Mouse (Mus musculus) kidney, postnatal 10 days (tissue): ENCODE results near the gene Orc4.
A peak's percentile ranks its signal among the peaks of the same experiment; 100 is the strongest.
"Not testable (repeated sequence)": the region's sequence is repeated elsewhere in the genome, so short reads cannot be mapped to it uniquely, and the experiment has no call there.

Source experiments
- DNase-seq: peaks from one replicate; pipeline ENCODE4 v3.0.0; 2021; ENCODE audit warnings: mixed read lengths

The Orc4 gene

GRCm38 (mm10) chr2:48950252-48950315, at the start of gene Orc4:
Gene Orc4, minus strand, starts transcription at chr2:48950277.
- DNase-seq: no peak

DNA sequence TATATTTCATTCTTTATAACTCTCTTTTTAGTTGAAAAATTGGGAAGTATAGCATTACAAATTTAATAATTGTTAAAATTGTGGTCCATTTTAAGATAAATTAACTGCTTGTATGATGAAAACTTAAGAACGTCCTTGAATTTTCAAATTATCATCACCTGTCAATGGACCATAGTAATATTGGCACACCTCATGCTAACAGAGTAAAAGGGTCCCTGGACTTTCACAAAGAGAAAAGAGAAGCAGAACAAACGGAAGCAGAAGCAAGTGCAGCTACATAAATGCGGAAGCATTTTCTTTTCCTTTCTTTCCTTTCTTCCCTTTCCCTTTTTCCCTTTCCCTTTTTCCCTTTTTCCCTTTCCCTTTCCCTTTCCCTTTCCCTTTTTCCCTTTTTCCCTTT, 40.2 kb upstream of the Orc4 start:
- no peak for DNase-seq

DNA sequence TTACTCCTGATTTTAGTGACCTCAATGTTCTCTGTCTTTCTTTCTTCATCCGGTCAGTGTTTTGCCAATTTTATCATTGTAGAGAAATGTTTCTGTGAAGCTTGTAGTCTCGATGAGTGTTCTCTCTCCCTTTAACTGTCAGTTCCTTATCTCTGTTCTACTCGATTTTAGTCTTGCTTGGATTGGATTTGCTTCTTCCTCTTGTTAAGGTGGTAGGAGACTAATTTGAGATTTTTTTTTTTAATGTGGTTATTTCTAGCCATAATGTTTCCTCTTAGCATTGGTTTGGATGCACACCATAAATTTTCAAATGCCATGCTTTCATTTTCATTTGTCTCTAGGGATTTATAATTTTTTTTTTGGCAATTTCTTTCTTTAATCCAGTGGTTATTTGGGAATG, 28.8 kb upstream of the Orc4 start:
- no peak for DNase-seq

GRCm38 (mm10) chr2:48956591-48956990, 6.5 kb upstream of the Orc4 start:
- no peak for DNase-seq

- DNase-seq: no peak
Observed at GRCm38 (mm10) chr2:48950316-48950880, 321 bp upstream of the Orc4 start.

DNA sequence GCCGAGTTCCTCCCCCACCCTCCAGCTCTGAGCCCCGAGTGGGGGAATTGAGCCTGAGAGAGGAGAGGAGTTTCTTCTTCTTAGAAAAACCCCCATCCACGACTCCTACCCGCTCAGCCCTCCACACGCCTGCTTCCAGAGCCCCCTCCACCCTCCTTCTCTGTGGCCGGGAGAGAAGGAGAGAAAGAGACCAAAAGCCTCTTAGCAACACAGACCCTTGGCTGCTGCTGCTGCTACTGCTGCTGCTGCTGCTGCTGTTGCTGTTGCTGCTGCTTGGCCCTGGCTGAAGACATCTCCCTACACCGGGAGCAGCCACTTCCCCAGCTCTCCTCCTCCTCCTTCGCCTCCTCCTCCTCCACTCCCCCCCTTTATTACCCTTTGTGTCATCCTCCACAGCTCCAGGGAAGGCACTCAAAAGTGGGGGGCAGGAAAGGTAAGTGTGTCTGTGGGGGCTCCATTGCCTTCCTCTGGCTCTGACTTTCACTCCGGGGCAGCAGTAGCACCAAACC, 280 bp downstream of the Orc4 start:
- DNase-seq: peak; percentile 58

GRCm38 (mm10) chr2:48948841-48949584, 1.1 kb downstream of the Orc4 start, which contains the start of gene Mbd5:
Gene Mbd5, plus strand, starts transcription at chr2:48949508.
- peak; percentile 100 for DNase-seq

DNA sequence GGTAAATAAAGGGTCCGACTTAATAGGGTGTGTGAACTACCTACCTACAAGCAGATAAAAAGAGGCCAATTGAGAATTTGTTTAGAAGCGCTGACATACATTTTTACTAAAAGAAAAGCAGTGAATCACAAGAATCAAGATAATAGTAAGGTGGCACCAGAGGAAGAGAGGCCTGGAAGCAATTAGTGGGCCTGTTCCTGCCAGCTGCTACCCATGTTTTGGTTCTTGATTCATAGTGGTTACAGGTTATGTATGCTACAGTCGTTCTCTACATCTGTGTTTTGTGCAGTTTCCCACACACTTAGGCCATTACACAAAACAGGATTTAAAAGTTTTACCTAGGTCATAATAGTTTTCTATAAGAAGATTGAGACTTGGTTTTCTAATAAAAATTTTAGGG, 2.3 kb downstream of the Orc4 start:
- DNase-seq: no peak

GRCm38 (mm10) chr2:48935058-48935457, 15.0 kb downstream of the Orc4 start:
- no peak for DNase-seq

- DNase-seq: no peak
Observed at GRCm38 (mm10) chr2:48915832-48916231, 34.2 kb downstream of the Orc4 start.

- peak; percentile 24 for DNase-seq
Observed at GRCm38 (mm10) chr2:48914185-48914584, 35.9 kb downstream of the Orc4 start.

DNA sequence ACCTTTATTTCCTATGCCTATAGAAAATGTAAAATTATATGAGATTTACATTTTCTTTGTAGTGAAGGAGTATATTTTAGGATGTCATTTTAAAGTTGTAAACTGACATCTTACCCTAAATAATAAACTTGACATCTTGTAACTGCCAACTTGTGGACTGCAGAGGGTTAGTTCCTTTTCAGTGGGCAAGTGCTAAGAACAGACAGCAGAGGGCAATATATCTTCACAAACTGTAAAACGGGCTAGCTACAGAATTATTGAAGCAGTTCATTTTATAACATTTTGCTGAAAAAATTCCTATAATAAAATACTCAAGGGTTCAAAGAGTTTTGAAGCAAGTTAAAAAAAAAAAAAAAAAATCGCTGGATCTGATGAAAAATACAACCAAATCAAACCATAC, 41.2 kb downstream of the Orc4 start:
- DNase-seq: no peak

DNA sequence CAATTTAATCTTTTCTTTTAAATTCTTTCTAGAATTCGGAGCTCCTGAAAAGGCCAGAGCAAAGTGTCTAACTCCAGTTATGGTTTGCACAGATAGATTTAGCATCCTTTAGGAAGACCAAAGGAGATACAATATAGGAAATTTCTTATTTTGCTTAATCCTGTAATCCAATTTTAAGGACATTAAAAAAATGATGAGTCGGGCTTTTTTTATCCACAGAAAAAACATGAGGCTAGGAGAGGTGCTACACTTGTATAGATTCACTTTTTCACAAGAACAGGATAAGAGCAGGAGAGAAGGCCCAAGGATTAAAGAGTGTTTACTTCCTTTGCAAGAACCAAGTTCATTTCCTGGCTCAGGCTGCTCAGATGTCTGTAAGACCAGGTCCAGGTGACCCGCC, 54.9 kb downstream of the Orc4 start:
- no peak for DNase-seq

DNA sequence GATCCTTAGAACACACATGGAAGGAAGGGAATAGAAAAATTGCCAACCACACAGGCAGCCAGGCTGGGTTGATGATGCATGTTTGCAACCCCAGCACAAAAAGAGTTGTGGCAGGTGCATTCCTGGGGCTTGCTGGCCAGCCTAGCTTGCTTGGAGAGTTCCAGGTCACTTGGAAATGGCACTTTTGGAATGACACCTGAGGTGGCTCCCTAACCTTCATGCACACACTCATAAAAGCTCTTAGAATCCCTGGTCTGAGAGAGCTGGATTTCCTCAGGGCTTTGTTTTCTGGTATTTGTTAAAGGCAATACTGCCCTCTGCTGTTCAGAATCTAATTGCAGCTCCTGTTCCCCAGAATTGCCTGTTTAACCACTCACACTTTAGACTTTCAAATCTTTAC, 64.1 kb downstream of the Orc4 start:
- DNase-seq: peak; percentile 75

DNA sequence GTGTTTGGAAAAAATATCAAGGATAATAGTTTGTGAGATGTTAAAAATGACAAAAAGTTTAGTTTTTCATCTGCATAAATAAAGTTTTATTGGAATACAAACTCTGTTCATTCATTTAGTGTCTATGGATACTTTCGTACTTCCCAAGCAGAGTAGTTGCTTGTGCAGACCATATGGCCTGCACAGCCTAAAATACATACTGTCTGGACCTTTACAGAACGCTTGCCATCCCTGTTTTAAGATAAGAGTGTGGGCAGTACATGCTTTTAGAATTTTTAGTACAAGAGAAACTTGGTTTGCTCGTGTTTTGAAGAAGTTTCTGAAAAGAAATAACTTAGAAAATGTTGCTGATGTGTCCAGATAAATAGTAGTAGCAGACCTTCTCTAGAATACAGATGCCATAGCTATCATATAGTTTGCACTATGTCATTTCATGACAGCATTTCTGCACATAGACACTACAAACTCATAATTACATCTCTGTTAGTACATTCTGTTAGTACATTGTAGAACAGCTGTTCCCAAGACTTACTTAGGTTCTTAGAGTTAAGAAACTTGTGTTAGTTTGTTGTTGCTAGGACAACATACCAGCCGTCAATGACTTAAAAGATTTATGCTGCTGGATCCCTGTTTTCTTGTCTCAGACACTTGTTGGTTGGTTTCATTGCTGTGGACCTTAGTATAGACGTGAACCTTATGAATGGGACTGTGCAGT, 81.7 kb downstream of the Orc4 start:
- no peak for DNase-seq

GRCm38 (mm10) chr2:48865596-48865995, 84.5 kb downstream of the Orc4 start:
- not testable (repeated sequence) for DNase-seq
